Comparison of ENCODE assay signal across 25 mouse cellular contexts in the genomic region with DNA sequence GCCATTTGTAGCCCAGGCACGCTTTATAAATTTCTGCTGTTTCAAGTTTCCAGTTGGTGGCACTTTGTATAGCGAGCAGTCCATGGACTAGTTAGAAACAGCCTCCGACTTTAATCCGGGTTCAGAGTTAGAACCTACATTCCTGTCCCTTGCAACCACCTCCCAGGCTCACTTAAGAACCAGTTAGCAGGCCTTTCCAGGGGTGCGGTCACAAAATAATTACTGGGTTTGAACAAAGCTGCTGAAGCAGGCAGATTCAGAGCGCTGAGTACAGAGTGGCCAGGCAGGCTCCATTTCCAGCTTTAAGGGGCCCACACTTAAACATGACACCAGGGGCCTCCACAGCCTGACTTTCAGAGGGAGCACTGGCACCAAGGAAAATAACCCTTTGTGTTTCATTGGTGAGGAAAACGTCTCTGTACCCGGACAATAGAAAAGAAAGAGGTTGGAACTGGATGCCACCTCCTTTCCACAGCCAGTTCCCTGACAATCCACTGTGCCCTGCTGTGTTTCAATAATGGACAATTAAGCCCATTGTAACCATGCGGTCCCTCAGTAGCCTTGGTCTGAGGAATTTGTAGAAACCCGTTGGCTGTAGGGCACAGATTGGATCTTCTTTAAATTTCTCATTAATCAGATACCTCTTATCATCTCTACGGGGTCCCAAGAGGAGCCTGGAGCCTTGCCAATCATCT. TPM values are rescaled to one million over a fixed set of nuclear protein-coding genes. Genes with fewer than 3 reads are reported as not detected.
DNase-seq lines count a peak whose midpoint lies in the region; ATAC-seq and TF ChIP-seq lines count a peak whose summit lies in the region.
"Had no signal": no experiment of that assay in that cellular context is flagged by ENCODE, and none has a peak within 500 bp of the region (broad histone marks: within the 10 kb centered on the region; RNA-seq: fewer than 3 reads in every experiment).

No protein-coding gene starts in this region.

- peak; percentile 9 for DNase-seq in embryo, embryonic 9.5 days (ENCODE audit: extremely low spot score)
- DNase-seq in embryo, embryonic 11 days: no peak
- DNase-seq in kidney, adult 2 months: peak; percentile 66
- DNase-seq in ES-CJ7 (ENCODE audit: low read depth, low spot score): peak; percentile 18
- peak; percentile 50 for DNase-seq in embryonic facial prominence, embryonic 14.5 days (ENCODE audit: low spot score)
- DNase-seq in gastrocnemius, postnatal 4 days (ENCODE audit: low spot score in 2 of 2): no peak
- no peak for DNase-seq in lung, postnatal 0 days (ENCODE audit: low spot score)
- DNase-seq: adrenal gland, postnatal 25 days; cerebellum, adult 2 months; cerebellum, postnatal 36 days; forebrain, postnatal 0 days; gastrocnemius, adult 2 months; heart, adult 11 months; heart, postnatal 14 days; right cerebral cortex, postnatal 25 days had no signal

- peaks cover 4% of the 10 kb centered on the region; the same call in 1 of the 2 replicates for H3K4me1 ChIP-seq in kidney, adult 2 months (ENCODE audit: control insufficient read depth, insufficient read depth, low read length)
- H3K4me1 ChIP-seq in kidney, embryonic 15.5 days: no peaks in the 10 kb centered on the region
- H3K4me1 ChIP-seq in embryonic facial prominence, embryonic 14.5 days (ENCODE audit: control insufficient read depth, insufficient read depth, low read length): no peaks in the 10 kb centered on the region
- no peaks in the 10 kb centered on the region for H3K4me1 ChIP-seq in lung, postnatal 0 days (ENCODE audit: insufficient read depth, low read depth, low read length)
- H3K4me1 ChIP-seq: embryonic facial prominence, embryonic 13.5 days; heart, embryonic 12.5 days; hindbrain, embryonic 15.5 days; limb, embryonic 15.5 days; liver, embryonic 15.5 days; stomach, embryonic 15.5 days had no signal

- no peak overlapping the region for H3K4me3 ChIP-seq in kidney, adult 2 months (ENCODE audit: insufficient read depth, low read depth, low read length)
- H3K4me3 ChIP-seq in kidney, embryonic 15.5 days (replicated peaks): no peak overlapping the region
- H3K4me3 ChIP-seq in embryonic facial prominence, embryonic 14.5 days (ENCODE audit: low read depth, low read length): no peak overlapping the region
- H3K4me3 ChIP-seq in lung, postnatal 0 days (ENCODE audit: low read depth, low read length): no peak overlapping the region
- H3K4me3 ChIP-seq: embryonic facial prominence, embryonic 13.5 days; gastrocnemius, adult 2 months; heart, embryonic 12.5 days; hindbrain, embryonic 15.5 days; limb, embryonic 15.5 days; liver, embryonic 15.5 days; midbrain, embryonic 13.5 days; neural tube, embryonic 13.5 days; stomach, embryonic 15.5 days had no signal

- H3K27me3 ChIP-seq in kidney, adult 2 months (replicated peaks; ENCODE audit: control insufficient read depth, insufficient read depth, low read length): no peaks in the 10 kb centered on the region
- no peaks in the 10 kb centered on the region for H3K27me3 ChIP-seq in kidney, embryonic 15.5 days
- H3K27me3 ChIP-seq in embryonic facial prominence, embryonic 14.5 days (replicated peaks; ENCODE audit: control insufficient read depth, insufficient read depth, low read length): no peaks in the 10 kb centered on the region
- no peaks in the 10 kb centered on the region for H3K27me3 ChIP-seq in lung, postnatal 0 days (replicated peaks; ENCODE audit: insufficient read depth, low read length)
- H3K27me3 ChIP-seq: embryonic facial prominence, embryonic 13.5 days; hindbrain, embryonic 15.5 days; limb, embryonic 15.5 days; liver, embryonic 15.5 days; midbrain, embryonic 13.5 days; neural tube, embryonic 13.5 days; stomach, embryonic 15.5 days had no signal

- TF ChIP-seq POLR2A in kidney, adult 2 months (IDR thresholded peaks at IDR 0.05; ENCODE audit: low read depth, low read length): no peak

- no peak overlapping the region for H3K9ac ChIP-seq in kidney, embryonic 15.5 days
- no peak overlapping the region for H3K9ac ChIP-seq in embryonic facial prominence, embryonic 14.5 days (ENCODE audit: low read depth, low read length)
- no peak overlapping the region for H3K9ac ChIP-seq in lung, postnatal 0 days (replicated peaks; ENCODE audit: low read depth)
- H3K9ac ChIP-seq: embryonic facial prominence, embryonic 13.5 days; forebrain, postnatal 0 days; heart, embryonic 12.5 days; hindbrain, embryonic 15.5 days; limb, embryonic 15.5 days; liver, embryonic 15.5 days; midbrain, embryonic 13.5 days; neural tube, embryonic 13.5 days; stomach, embryonic 15.5 days had no signal

- no peak for TF ChIP-seq EP300 in lung, postnatal 0 days (IDR thresholded peaks at IDR 0.05)

- H3K36me3 ChIP-seq in kidney, adult 2 months (ENCODE audit: control insufficient read depth, insufficient read depth, low read length): no peaks in the 10 kb centered on the region
- H3K36me3 ChIP-seq in kidney, embryonic 15.5 days: no peaks in the 10 kb centered on the region
- H3K36me3 ChIP-seq in embryonic facial prominence, embryonic 14.5 days (ENCODE audit: control insufficient read depth, insufficient read depth, low read length): no peaks in the 10 kb centered on the region
- H3K36me3 ChIP-seq in lung, postnatal 0 days (ENCODE audit: insufficient read depth, low read length): no peaks in the 10 kb centered on the region
- H3K36me3 ChIP-seq: embryonic facial prominence, embryonic 13.5 days; heart, embryonic 12.5 days; hindbrain, embryonic 15.5 days; limb, embryonic 15.5 days; liver, embryonic 15.5 days; midbrain, embryonic 13.5 days; neural tube, embryonic 13.5 days; stomach, embryonic 15.5 days had no signal

- ATAC-seq in kidney, embryonic 15.5 days (replicated peaks; ENCODE audit: low FRiP score): no peak
- ATAC-seq in embryonic facial prominence, embryonic 14.5 days (ENCODE audit: low read depth): peak; percentile 81
- ATAC-seq in lung, postnatal 0 days: no peak
- ATAC-seq: forebrain, postnatal 0 days; intestine, embryonic 16.5 days; midbrain, embryonic 13.5 days had no signal

- no peaks in the 10 kb centered on the region for H3K9me3 ChIP-seq in kidney, embryonic 15.5 days (replicated peaks)
- H3K9me3 ChIP-seq in embryonic facial prominence, embryonic 14.5 days (ENCODE audit: control insufficient read depth, low read length): no peaks in the 10 kb centered on the region
- H3K9me3 ChIP-seq in lung, postnatal 0 days (ENCODE audit: low read length): no peaks in the 10 kb centered on the region
- H3K9me3 ChIP-seq: embryonic facial prominence, embryonic 13.5 days; heart, embryonic 12.5 days; hindbrain, embryonic 15.5 days; limb, embryonic 15.5 days; liver, embryonic 15.5 days; neural tube, embryonic 13.5 days; stomach, embryonic 15.5 days had no signal

- H3K4me2 ChIP-seq in kidney, embryonic 15.5 days: no peak overlapping the region
- no peak overlapping the region for H3K4me2 ChIP-seq in embryonic facial prominence, embryonic 14.5 days (ENCODE audit: low read depth, low read length)
- H3K4me2 ChIP-seq in lung, postnatal 0 days (replicated peaks; ENCODE audit: low read depth, low read length): no peak overlapping the region
- H3K4me2 ChIP-seq: embryonic facial prominence, embryonic 13.5 days; heart, embryonic 12.5 days; hindbrain, embryonic 15.5 days; limb, embryonic 15.5 days; liver, embryonic 15.5 days; midbrain, embryonic 13.5 days; neural tube, embryonic 13.5 days; stomach, embryonic 15.5 days had no signal

- WGBS in kidney, adult 2 months: 91% methylated on average over 11 of the region's 11 CpGs
- WGBS in kidney, embryonic 15.5 days: 80% methylated on average over 11 of the region's 11 CpGs
- WGBS in embryonic facial prominence, embryonic 14.5 days: 67% methylated on average over 11 of the region's 11 CpGs
- WGBS in lung, postnatal 0 days: 81% methylated on average over 11 of the region's 11 CpGs

- TF ChIP-seq CTCF in kidney, adult 2 months (conservative IDR thresholded peaks at IDR 0.05; ENCODE audit: insufficient read depth, insufficient read length, low read depth, low read length): no peak
- TF ChIP-seq CTCF in lung, postnatal 0 days (IDR thresholded peaks at IDR 0.05): no peak

- no peak overlapping the region for H3K27ac ChIP-seq in kidney, adult 2 months (ENCODE audit: insufficient read depth, low read depth, low read length)
- H3K27ac ChIP-seq in kidney, embryonic 15.5 days: no peak overlapping the region
- H3K27ac ChIP-seq in embryonic facial prominence, embryonic 14.5 days (replicated peaks; ENCODE audit: low read depth, low read length): no peak overlapping the region
- no peak overlapping the region for H3K27ac ChIP-seq in lung, postnatal 0 days (ENCODE audit: low read length)
- H3K27ac ChIP-seq: embryonic facial prominence, embryonic 13.5 days; gastrocnemius, adult 2 months; hindbrain, embryonic 15.5 days; limb, embryonic 15.5 days; liver, embryonic 15.5 days; midbrain, embryonic 13.5 days; neural tube, embryonic 13.5 days; stomach, embryonic 15.5 days had no signal

RNA-seq across cellular contexts. Expression of a gene that starts 24.5 kb away (rescaled TPM):
- polyA plus RNA-seq in kidney, adult 2 months (2012; rRNA removed): 29.3 and 31.6 TPM in 2 replicates
- polyA plus RNA-seq in kidney, embryonic 15.5 days (2015; fragmentation: Nextera tagmentation; extraction: Ambion mirVana): 10.8 and 11.3 TPM in 2 replicates
- polyA plus RNA-seq in embryonic facial prominence, embryonic 14.5 days (2014; fragmentation: Nextera tagmentation; extraction: Ambion mirVana): 19.9 and 20.2 TPM in 2 replicates
- 10 to 100 TPM; 83.4 to 86.1 TPM for total RNA-seq in gastrocnemius, postnatal 4 days (2021)
- polyA plus RNA-seq in lung, postnatal 0 days (2015; fragmentation: Nextera tagmentation; extraction: Ambion mirVana): 8.7 and 10.7 TPM in 2 replicates

Comparison
In these comparisons a context has a peak if more than half of its experiments do, and no peak if none do; other contexts are left out.
1. DNase-seq: peak in embryo, embryonic 9.5 days (single experiment), kidney, adult 2 months (single experiment), ES-CJ7 (single experiment) and embryonic facial prominence, embryonic 14.5 days (single experiment); none in embryo, embryonic 11 days (single experiment), gastrocnemius, postnatal 4 days (0 of 2) and lung, postnatal 0 days (single experiment).